Mouse (Mus musculus): ENCODE measurements around the gene Selenon. TPM values are rescaled to one million over a fixed set of nuclear protein-coding genes. Genes with fewer than 3 reads are reported as not detected.

Selenon gene
- polyA plus RNA-seq, 1 experiment from 2014 or later: 14.7 TPM

GRCm38 (mm10) chr4:134542726-134543125, 9.2 kb downstream of the Selenon start:
- no peaks in the 10 kb centered on the region for H3K27me3 ChIP-seq (replicated peaks; ENCODE audit: control insufficient read depth, insufficient read depth, low read length)
- H3K4me3 ChIP-seq (ENCODE audit: low read depth, low read length): no peak overlapping the region
- H3K4me2 ChIP-seq (ENCODE audit: low read length): no peak overlapping the region
- no peak for ATAC-seq (replicated peaks; ENCODE audit: low FRiP score, low TSS enrichment, low read depth)
- no peak overlapping the region for H3K27ac ChIP-seq (ENCODE audit: low read depth)
- peaks cover 4% of the 10 kb centered on the region for H3K4me1 ChIP-seq (replicated peaks; ENCODE audit: control insufficient read depth, insufficient read depth, low read length)
- no peaks in the 10 kb centered on the region for H3K9me3 ChIP-seq (ENCODE audit: control insufficient read depth, low read length)
- H3K36me3 ChIP-seq (ENCODE audit: control insufficient read depth, insufficient read depth, low read length): peaks cover 69% of the 10 kb centered on the region
- WGBS: 90% methylated on average over 9 of the region's 9 CpGs
- H3K9ac ChIP-seq (ENCODE audit: low read length): no peak overlapping the region
- DNase-seq (ENCODE audit: low spot score): no peak

DNA sequence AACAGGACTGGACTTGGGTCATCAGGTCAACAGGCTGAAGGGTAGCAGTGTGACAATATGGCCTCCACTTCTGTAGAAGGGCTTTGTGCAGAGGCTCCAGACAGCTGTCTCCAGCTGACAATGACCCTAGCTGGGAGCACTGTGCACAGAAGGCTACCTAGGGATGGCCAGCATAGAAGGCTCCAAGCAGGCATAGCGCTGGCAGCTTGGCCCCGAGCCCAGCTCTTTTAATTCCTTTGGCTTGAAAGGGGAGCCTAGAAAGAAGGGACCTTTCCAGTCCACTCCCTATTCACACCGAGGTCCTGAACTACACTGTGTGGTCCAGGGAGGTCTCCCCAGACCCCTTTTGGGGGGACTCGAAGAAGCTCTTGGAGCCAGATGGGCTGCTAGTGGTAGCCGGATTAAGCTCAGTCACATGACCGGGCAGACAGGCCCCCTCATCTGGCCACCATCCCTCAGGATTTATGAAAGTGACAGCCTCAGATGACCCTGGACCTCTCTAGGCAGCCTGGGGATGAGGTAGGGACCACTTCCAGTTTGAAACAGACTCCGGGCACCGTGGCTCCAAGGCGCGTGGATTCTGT, 12.9 kb downstream of the Selenon start:
- no peaks in the 10 kb centered on the region for H3K27me3 ChIP-seq (replicated peaks; ENCODE audit: control insufficient read depth, insufficient read depth, low read length)
- 85% methylated on average over 10 of the region's 10 CpGs for WGBS
- H3K36me3 ChIP-seq (ENCODE audit: control insufficient read depth, insufficient read depth, low read length): peaks cover 41% of the 10 kb centered on the region

DNA sequence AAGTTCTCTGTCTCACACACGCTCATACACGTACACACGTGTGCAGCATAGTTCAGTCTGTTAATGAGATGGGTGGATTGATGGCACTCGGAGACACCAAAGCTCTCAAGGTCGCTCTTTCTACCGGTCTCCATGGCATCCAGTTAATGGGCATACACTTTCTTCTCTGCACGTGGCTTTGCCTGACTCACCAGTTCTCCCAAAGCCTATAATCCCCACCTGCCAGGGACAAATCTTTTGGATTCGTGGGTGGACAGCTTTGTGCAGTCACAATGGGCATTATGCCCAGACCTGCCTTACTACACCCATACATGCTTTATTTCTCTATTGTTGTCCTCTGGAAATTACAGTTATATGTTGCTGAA, 16.2 kb downstream of the Selenon start:
- peak overlapping the region; percentile 93 for H3K4me3 ChIP-seq (ENCODE audit: low read depth, low read length)
- peaks cover 23% of the 10 kb centered on the region for H3K4me1 ChIP-seq (replicated peaks; ENCODE audit: control insufficient read depth, insufficient read depth, low read length)
- H3K4me2 ChIP-seq (ENCODE audit: low read length): peak overlapping the region; percentile 97
- H3K9ac ChIP-seq (ENCODE audit: low read length): peak overlapping the region; percentile 50
- 6% methylated on average over 8 of the region's 8 CpGs for WGBS
- no peaks in the 10 kb centered on the region for H3K9me3 ChIP-seq (ENCODE audit: control insufficient read depth, low read length)
- no peak; the same call in 1 of the 2 replicates for ATAC-seq (replicated peaks; ENCODE audit: low FRiP score, low TSS enrichment, low read depth)
- no peak for DNase-seq (ENCODE audit: low spot score)
- H3K27ac ChIP-seq (ENCODE audit: low read depth): peak overlapping the region; percentile 33; the same call in 1 of the 2 replicates
- peaks cover 28% of the 10 kb centered on the region for H3K36me3 ChIP-seq (ENCODE audit: control insufficient read depth, insufficient read depth, low read length)
- no peaks in the 10 kb centered on the region for H3K27me3 ChIP-seq (replicated peaks; ENCODE audit: control insufficient read depth, insufficient read depth, low read length)

More for the DNA sequence above, 12.9 kb downstream of the Selenon start:
- Histone ChIP-seq H3K4me2 (ENCODE audit: low read length) (no peak overlapping the region), H3K4me1 (replicated peaks; ENCODE audit: control insufficient read depth, insufficient read depth, low read length) (peaks cover 6% of the 10 kb centered on the region; the same call in 1 of the 2 replicates), H3K27ac (ENCODE audit: low read depth) (no peak overlapping the region), H3K9me3 (ENCODE audit: control insufficient read depth, low read length) (no peaks in the 10 kb centered on the region), H3K4me3 (ENCODE audit: low read depth, low read length) (no peak overlapping the region), H3K9ac (ENCODE audit: low read length) (no peak overlapping the region)
- ATAC-seq (replicated peaks; ENCODE audit: low FRiP score, low TSS enrichment, low read depth) (no peak), DNase-seq (ENCODE audit: low spot score) (no peak)

DNA sequence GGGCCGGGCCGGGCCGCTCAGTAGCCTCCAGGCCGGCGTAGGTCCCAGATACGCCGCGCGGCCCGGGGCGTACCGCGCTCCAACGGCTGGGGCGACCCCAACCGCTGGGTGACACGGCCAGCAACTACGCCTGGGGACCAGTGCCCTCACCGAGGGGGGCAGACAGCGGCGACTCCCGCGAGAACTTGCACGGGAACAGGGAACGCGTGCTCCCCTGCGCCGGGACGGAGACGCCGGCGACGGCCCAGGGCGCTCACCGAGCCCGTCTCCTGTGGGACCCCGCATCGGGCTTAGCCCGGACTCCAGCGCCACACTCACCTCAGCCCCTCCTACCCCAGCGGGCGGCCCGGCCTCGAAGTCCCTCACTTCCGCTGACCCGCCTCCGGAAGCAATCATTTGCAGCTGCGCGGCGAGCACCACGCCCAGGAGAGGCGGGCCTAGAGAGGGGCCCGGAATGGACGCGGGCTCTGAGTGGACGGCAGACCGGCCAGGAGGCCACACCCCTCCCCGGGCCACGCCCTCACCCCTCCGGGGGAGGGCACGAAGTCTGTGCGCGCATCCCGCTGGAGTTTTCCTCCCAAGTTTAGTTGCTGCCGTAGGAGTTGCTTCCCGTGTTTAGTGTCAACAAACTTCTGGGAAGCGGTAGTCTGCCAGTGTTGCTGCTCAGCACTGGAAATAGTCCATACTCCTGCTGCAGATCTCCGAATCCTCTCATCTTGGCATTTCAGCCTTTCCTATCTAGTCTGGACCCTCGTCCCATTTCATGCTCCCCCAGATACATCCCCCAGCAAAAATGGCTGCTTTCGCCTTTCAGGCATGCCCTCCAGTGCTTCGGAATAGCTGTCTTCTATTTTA, 16.8 kb downstream of the Selenon start, which contains the start of gene Mtfr1l:
Mtfr1l (minus strand) TSS at position 456 of the 855 bp plus-strand sequence.
- H3K36me3 ChIP-seq (ENCODE audit: control insufficient read depth, insufficient read depth, low read length): peaks cover 29% of the 10 kb centered on the region
- ATAC-seq (replicated peaks; ENCODE audit: low FRiP score, low TSS enrichment, low read depth): peak; percentile 97
- WGBS: under 1% methylated on average over 71 of the region's 71 CpGs

DNA sequence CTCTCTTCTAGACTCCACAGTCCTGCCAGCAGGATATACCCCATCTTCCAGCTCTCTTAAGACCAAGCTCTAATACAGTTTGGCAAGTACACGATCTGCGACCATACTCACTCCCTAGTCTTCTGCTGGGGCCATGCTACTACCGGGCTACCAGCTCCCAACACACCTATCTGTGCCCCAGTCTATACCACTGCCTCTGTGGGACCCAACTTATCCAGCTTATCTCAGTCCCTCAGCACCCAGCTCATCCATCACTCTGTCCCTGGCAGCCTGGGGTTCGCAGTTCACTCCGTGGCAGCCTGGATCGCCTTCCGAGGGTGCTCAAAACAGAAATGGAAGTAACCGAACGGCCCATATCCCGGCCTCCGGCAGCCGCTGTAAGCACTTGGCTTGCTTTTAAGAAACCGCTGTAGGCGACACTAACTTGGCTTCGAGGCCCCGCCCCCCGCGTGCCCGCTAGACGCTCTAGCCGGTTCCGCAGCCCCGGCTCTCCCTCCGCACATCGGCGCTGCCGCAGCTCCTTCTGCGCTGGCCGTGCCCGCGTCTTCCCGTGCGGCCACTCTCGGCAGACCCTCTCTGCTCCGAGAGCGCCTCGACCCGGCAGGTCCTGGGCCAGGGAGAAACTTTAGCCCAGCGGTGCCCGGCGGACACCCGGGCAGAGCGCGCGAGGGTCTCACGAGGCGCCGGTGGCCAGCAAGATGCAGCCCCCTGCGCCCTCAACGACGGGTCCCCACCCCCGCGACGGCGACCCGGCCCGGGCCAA, 17.7 kb downstream of the Selenon start:
- WGBS: under 1% methylated on average over 57 of the region's 57 CpGs
- Histone ChIP-seq H3K36me3 (ENCODE audit: control insufficient read depth, insufficient read depth, low read length) (peaks cover 29% of the 10 kb centered on the region), H3K4me1 (replicated peaks; ENCODE audit: control insufficient read depth, insufficient read depth, low read length) (peaks cover 23% of the 10 kb centered on the region), H3K9ac (ENCODE audit: low read length) (peak overlapping the region; percentile 77), H3K4me3 (ENCODE audit: low read depth, low read length) (peak overlapping the region; percentile 93), H3K4me2 (ENCODE audit: low read length) (peak overlapping the region; percentile 97), H3K9me3 (ENCODE audit: control insufficient read depth, low read length) (no peaks in the 10 kb centered on the region), H3K27ac (ENCODE audit: low read depth) (peak overlapping the region; percentile 80), H3K27me3 (replicated peaks; ENCODE audit: control insufficient read depth, insufficient read depth, low read length) (no peaks in the 10 kb centered on the region)
- DNase-seq (ENCODE audit: low spot score) (peak; percentile 80), ATAC-seq (replicated peaks; ENCODE audit: low FRiP score, low TSS enrichment, low read depth) (peak; percentile 4; the same call in 1 of the 2 replicates)

More for the DNA sequence above, 16.8 kb downstream of the Selenon start, which contains the start of gene Mtfr1l:
- DNase-seq (ENCODE audit: low spot score): peak; percentile 95
- peak within 1 kb of the TSS; percentile 93 for H3K4me3 ChIP-seq (ENCODE audit: low read depth, low read length)
- peak within 1 kb of the TSS; percentile 80 for H3K27ac ChIP-seq (ENCODE audit: low read depth)
- H3K27me3 ChIP-seq (replicated peaks; ENCODE audit: control insufficient read depth, insufficient read depth, low read length): no peaks in the 10 kb centered on the region
- peaks cover 23% of the 10 kb centered on the region for H3K4me1 ChIP-seq (replicated peaks; ENCODE audit: control insufficient read depth, insufficient read depth, low read length)
- H3K9me3 ChIP-seq (ENCODE audit: control insufficient read depth, low read length): no peaks in the 10 kb centered on the region
- H3K9ac ChIP-seq (ENCODE audit: low read length): peak within 1 kb of the TSS; percentile 77
- H3K4me2 ChIP-seq (ENCODE audit: low read length): peak within 1 kb of the TSS; percentile 97

- peaks cover 23% of the 10 kb centered on the region for H3K4me1 ChIP-seq (replicated peaks; ENCODE audit: control insufficient read depth, insufficient read depth, low read length)
- no peak for ATAC-seq (replicated peaks; ENCODE audit: low FRiP score, low TSS enrichment, low read depth)
- no peaks in the 10 kb centered on the region for H3K27me3 ChIP-seq (replicated peaks; ENCODE audit: control insufficient read depth, insufficient read depth, low read length)
- H3K9me3 ChIP-seq (ENCODE audit: control insufficient read depth, low read length): no peaks in the 10 kb centered on the region
- H3K4me2 ChIP-seq (ENCODE audit: low read length): peak overlapping the region; percentile 97; the same call in 1 of the 2 replicates
- no peak for DNase-seq (ENCODE audit: low spot score)
- H3K36me3 ChIP-seq (ENCODE audit: control insufficient read depth, insufficient read depth, low read length): peaks cover 31% of the 10 kb centered on the region
- WGBS: 89% methylated on average over 4 of the region's 4 CpGs
- no peak overlapping the region for H3K27ac ChIP-seq (ENCODE audit: low read depth)
- H3K4me3 ChIP-seq (ENCODE audit: low read depth, low read length): peak overlapping the region; percentile 93; the same call in 1 of the 2 replicates
- no peak overlapping the region for H3K9ac ChIP-seq (ENCODE audit: low read length)
Measured at GRCm38 (mm10) chr4:134533421-134533820, 18.5 kb downstream of the Selenon start.

GRCm38 (mm10) chr4:134532928-134533327, 19.0 kb downstream of the Selenon start:
- no peaks in the 10 kb centered on the region for H3K9me3 ChIP-seq (ENCODE audit: control insufficient read depth, low read length)
- no peak overlapping the region for H3K4me2 ChIP-seq (ENCODE audit: low read length)
- 80% methylated on average over 4 of the region's 4 CpGs for WGBS
- H3K4me1 ChIP-seq (replicated peaks; ENCODE audit: control insufficient read depth, insufficient read depth, low read length): peaks cover 23% of the 10 kb centered on the region
- DNase-seq (ENCODE audit: low spot score): no peak
- H3K4me3 ChIP-seq (ENCODE audit: low read depth, low read length): no peak overlapping the region
- H3K27ac ChIP-seq (ENCODE audit: low read depth): no peak overlapping the region
- no peak overlapping the region for H3K9ac ChIP-seq (ENCODE audit: low read length)
- no peaks in the 10 kb centered on the region for H3K27me3 ChIP-seq (replicated peaks; ENCODE audit: control insufficient read depth, insufficient read depth, low read length)
- no peak for ATAC-seq (replicated peaks; ENCODE audit: low FRiP score, low TSS enrichment, low read depth)
- H3K36me3 ChIP-seq (ENCODE audit: control insufficient read depth, insufficient read depth, low read length): peaks cover 31% of the 10 kb centered on the region

DNA sequence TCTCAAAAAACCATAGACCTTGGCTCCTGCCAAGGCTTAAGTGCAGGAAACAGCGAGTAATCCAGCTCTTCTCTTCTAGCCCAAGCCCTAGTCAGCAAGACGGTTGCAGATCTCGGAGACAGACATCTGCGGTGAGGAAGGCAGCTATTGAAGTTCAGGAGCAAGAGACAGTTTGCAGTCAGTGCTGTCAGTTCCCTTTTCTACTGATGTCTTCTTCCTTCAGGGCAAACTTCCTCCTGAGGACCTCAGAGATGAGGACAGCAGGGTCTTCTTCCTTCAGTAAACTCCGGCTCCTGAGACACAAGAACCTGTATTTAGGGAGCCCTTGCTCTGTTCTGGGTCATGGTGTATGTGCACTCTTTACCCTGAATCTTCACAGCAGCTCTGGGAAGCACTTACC, 25.7 kb downstream of the Selenon start:
- Histone ChIP-seq H3K27me3 (replicated peaks; ENCODE audit: control insufficient read depth, insufficient read depth, low read length) (no peaks in the 10 kb centered on the region), H3K27ac (ENCODE audit: low read depth) (no peak overlapping the region), H3K4me2 (ENCODE audit: low read length) (no peak overlapping the region), H3K9me3 (ENCODE audit: control insufficient read depth, low read length) (no peaks in the 10 kb centered on the region), H3K4me1 (replicated peaks; ENCODE audit: control insufficient read depth, insufficient read depth, low read length) (no peaks in the 10 kb centered on the region), H3K36me3 (ENCODE audit: control insufficient read depth, insufficient read depth, low read length) (peaks cover 89% of the 10 kb centered on the region), H3K4me3 (ENCODE audit: low read depth, low read length) (no peak overlapping the region), H3K9ac (ENCODE audit: low read length) (no peak overlapping the region)
- 78% methylated on average over 5 of the region's 5 CpGs for WGBS
- DNase-seq (ENCODE audit: low spot score): no peak
- no peak for ATAC-seq (replicated peaks; ENCODE audit: low FRiP score, low TSS enrichment, low read depth)

Data from intestine, embryonic 14.5 days (tissue).